Mouse (Mus musculus) retina, postnatal 1 day (tissue): ENCODE measurements at regions not wholly inside any gene's neighbourhood (a gene's known extent, or its start where the extent isn't known, plus 50 kb on each side); places are given as distances from the start of the nearest gene placed in this dataset.
"Not testable (repeated sequence)": the region's sequence is repeated elsewhere in the genome, so short reads cannot be mapped to it uniquely, and the experiment has no call there.

Experiments
- DNase-seq: peaks from one replicate; pipeline ENCODE4 v3.0.0-alpha.2; 2012

GRCm38 (mm10) chr4:153830491-153830890 is 126.5 kb upstream of the A430005L14Rik start:
- DNase-seq, result no peak

GRCm38 (mm10) chr4:153831251-153831650 is 125.8 kb upstream of the A430005L14Rik start:
- DNase-seq, result not testable (repeated sequence)

- no peak for DNase-seq
These were observed 124.9 kb upstream of the A430005L14Rik start for GRCm38 (mm10) chr4:153832151-153832550.

GRCm38 (mm10) chr4:153844766-153845165 is 112.3 kb upstream of the A430005L14Rik start:
- no peak for DNase-seq

- no peak for DNase-seq
These were observed 108.8 kb upstream of the A430005L14Rik start for GRCm38 (mm10) chr4:153848274-153848673.

GRCm38 (mm10) chr4:153850186-153850585 is 106.9 kb upstream of the A430005L14Rik start:
- no peak for DNase-seq

GRCm38 (mm10) chr4:153854084-153854747 is 102.8 kb upstream of the A430005L14Rik start:
- DNase-seq, result peak; percentile 27

GRCm38 (mm10) chr4:153854748-153855092 is 102.3 kb upstream of the A430005L14Rik start:
- DNase-seq, result no peak

- peak; percentile 52 for DNase-seq
These were observed 95.6 kb upstream of the A430005L14Rik start for GRCm38 (mm10) chr4:153861420-153861819.

GRCm38 (mm10) chr4:153862121-153862660 is 94.8 kb upstream of the A430005L14Rik start:
- no peak for DNase-seq

GRCm38 (mm10) chr4:153872346-153872745 is 84.7 kb upstream of the A430005L14Rik start:
- DNase-seq, result no peak

GRCm38 (mm10) chr4:153875036-153875435 is 82.0 kb upstream of the A430005L14Rik start:
- DNase-seq, result not testable (repeated sequence)

- DNase-seq, result no peak
These were observed 79.9 kb upstream of the A430005L14Rik start for GRCm38 (mm10) chr4:153876954-153877642.

- no peak for DNase-seq
These were observed 74.0 kb upstream of the A430005L14Rik start for GRCm38 (mm10) chr4:153883057-153883456.

- peak; percentile 56 for DNase-seq
These were observed 73.0 kb upstream of the A430005L14Rik start for GRCm38 (mm10) chr4:153884044-153884443.

GRCm38 (mm10) chr4:153885836-153886235 is 71.2 kb upstream of the A430005L14Rik start:
- DNase-seq, result no peak

- DNase-seq, result no peak
These were observed 66.9 kb upstream of the A430005L14Rik start for GRCm38 (mm10) chr4:153890130-153890529.

- no peak for DNase-seq
These were observed 57.3 kb upstream of the A430005L14Rik start for GRCm38 (mm10) chr4:153899721-153900120.

GRCm38 (mm10) chr4:153905076-153905475 is 52.0 kb upstream of the A430005L14Rik start:
- DNase-seq, result peak; percentile 73

- no peak for DNase-seq
These were observed 51.5 kb upstream of the A430005L14Rik start for GRCm38 (mm10) chr4:153905511-153905910.
